Mouse (Mus musculus) CH12F3 (cell line): ENCODE data around the gene Bspry.

Source experiments
- in situ Hi-C: fragments of 300-500 bp; cut with MboI; formaldehyde crosslinking; loops from 2 replicates; pipeline ENCODE4 v1.14.3; 2020; ENCODE audit warnings: low sequenced_read_pairs

Gene Bspry

GRCm38 (mm10) chr4:62480709-62481605 is 1.1 kb downstream of the Bspry start:
- in situ Hi-C loops: no loop called here

GRCm38 (mm10) chr4:62484928-62485327 is 5.1 kb downstream of the Bspry start:
- in situ Hi-C loops: no loop called here

- in situ Hi-C loops: no loop called here
Observed at GRCm38 (mm10) chr4:62485450-62486161, 5.8 kb downstream of the Bspry start.

- in situ Hi-C loops: no loop called here
Observed at GRCm38 (mm10) chr4:62486162-62486696, 6.4 kb downstream of the Bspry start.

GRCm38 (mm10) chr4:62487172-62487571 is 7.3 kb downstream of the Bspry start:
- in situ Hi-C loops: no loop called here

GRCm38 (mm10) chr4:62487914-62488313 is 8.1 kb downstream of the Bspry start:
- in situ Hi-C loops: no loop called here

- in situ Hi-C loops: no loop called here
Observed at GRCm38 (mm10) chr4:62492682-62493081, 12.8 kb downstream of the Bspry start.

GRCm38 (mm10) chr4:62494230-62494629 is 14.4 kb downstream of the Bspry start:
- in situ Hi-C loops: no loop called here

GRCm38 (mm10) chr4:62495946-62496345 is 16.1 kb downstream of the Bspry start:
- in situ Hi-C loops: no loop called here

- in situ Hi-C loops: no loop called here
Observed at GRCm38 (mm10) chr4:62496815-62497214, 17.0 kb downstream of the Bspry start.

- in situ Hi-C loops: loop anchor here (10.0 kb wide), 1 partner anchor 146 kb away; no protein-coding TSS in a partner anchor
Observed at GRCm38 (mm10) chr4:62500799-62501198, 20.9 kb downstream of the Bspry start.

GRCm38 (mm10) chr4:62501534-62501933 is 21.7 kb downstream of the Bspry start:
- in situ Hi-C loops: loop anchor here (10.0 kb wide), 1 partner anchor 147 kb away; no protein-coding TSS in a partner anchor

- in situ Hi-C loops: loop anchor here (10.0 kb wide), 1 partner anchor 147 kb away; no protein-coding TSS in a partner anchor
Observed at GRCm38 (mm10) chr4:62501964-62502732, 22.3 kb downstream of the Bspry start.

GRCm38 (mm10) chr4:62502969-62503368 is 23.1 kb downstream of the Bspry start:
- in situ Hi-C loops: loop anchor here (10.0 kb wide), 1 partner anchor 148 kb away; no protein-coding TSS in a partner anchor

- in situ Hi-C loops: loop anchor here (10.0 kb wide), 1 partner anchor 149 kb away; no protein-coding TSS in a partner anchor
Observed at GRCm38 (mm10) chr4:62503374-62503970, 23.6 kb downstream of the Bspry start, which contains the start of gene Hdhd3. Gene Hdhd3 (minus strand): TSS chr4:62503467.

- in situ Hi-C loops: loop anchor here (10.0 kb wide), 1 partner anchor 151 kb away; no protein-coding TSS in a partner anchor
Observed at GRCm38 (mm10) chr4:62505991-62506390, 26.1 kb downstream of the Bspry start.

GRCm38 (mm10) chr4:62506798-62507197 is 26.9 kb downstream of the Bspry start:
- in situ Hi-C loops: loop anchor here (10.0 kb wide), 1 partner anchor 152 kb away; no protein-coding TSS in a partner anchor

GRCm38 (mm10) chr4:62508839-62509238 is 29.0 kb downstream of the Bspry start:
- in situ Hi-C loops: loop anchor here (10.0 kb wide), 1 partner anchor 154 kb away; no protein-coding TSS in a partner anchor

GRCm38 (mm10) chr4:62509946-62510345 is 30.1 kb downstream of the Bspry start:
- in situ Hi-C loops: loop anchor here (10.0 kb wide), 1 partner anchor 155 kb away; no protein-coding TSS in a partner anchor
